Mouse (Mus musculus): ENCODE data around the gene Rbfox3. TPM values are rescaled to one million over a fixed set of nuclear protein-coding genes. Genes with fewer than 3 reads are reported as not detected.

Gene Rbfox3
- polyA plus RNA-seq, 1 experiment from 2014 or later: 0.26 TPM

DNA sequence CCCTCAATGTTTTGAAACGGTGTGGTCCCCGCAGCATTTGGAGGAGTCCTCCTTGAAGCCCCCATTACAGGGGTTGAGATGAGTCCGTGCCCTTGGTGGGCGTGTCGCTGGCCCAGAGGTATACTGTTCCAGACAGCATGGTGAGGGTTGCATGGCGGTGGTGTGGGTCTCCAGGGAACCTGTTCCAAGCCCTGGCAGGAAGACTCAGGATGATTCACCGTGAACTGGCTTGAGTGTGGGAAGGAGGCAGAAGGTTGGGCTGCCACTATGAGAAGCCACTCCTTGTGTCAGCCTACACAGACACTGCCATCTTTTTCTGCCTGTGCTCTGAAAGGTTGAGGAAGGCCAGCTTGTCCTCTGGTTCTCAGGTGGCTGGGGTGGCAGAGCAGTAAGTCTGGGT is 393.5 kb downstream of the Rbfox3 start:
- no peak overlapping the region for H3K9ac ChIP-seq
- H3K27me3 ChIP-seq: peaks cover 11% of the 10 kb centered on the region; the same call in 1 of the 2 replicates
- H3K27ac ChIP-seq: no peak overlapping the region
- no peak overlapping the region for H3K4me2 ChIP-seq
- H3K36me3 ChIP-seq: no peaks in the 10 kb centered on the region
- no peak for ATAC-seq (ENCODE audit: insufficient number of reproducible peaks, low FRiP score, low TSS enrichment, low read depth)
- H3K4me1 ChIP-seq: peaks cover 5% of the 10 kb centered on the region; the same call in 1 of the 2 replicates
- WGBS: 78% methylated on average over 7 of the region's 7 CpGs
- no peak overlapping the region for H3K4me3 ChIP-seq
- H3K9me3 ChIP-seq: no peaks in the 10 kb centered on the region

DNA sequence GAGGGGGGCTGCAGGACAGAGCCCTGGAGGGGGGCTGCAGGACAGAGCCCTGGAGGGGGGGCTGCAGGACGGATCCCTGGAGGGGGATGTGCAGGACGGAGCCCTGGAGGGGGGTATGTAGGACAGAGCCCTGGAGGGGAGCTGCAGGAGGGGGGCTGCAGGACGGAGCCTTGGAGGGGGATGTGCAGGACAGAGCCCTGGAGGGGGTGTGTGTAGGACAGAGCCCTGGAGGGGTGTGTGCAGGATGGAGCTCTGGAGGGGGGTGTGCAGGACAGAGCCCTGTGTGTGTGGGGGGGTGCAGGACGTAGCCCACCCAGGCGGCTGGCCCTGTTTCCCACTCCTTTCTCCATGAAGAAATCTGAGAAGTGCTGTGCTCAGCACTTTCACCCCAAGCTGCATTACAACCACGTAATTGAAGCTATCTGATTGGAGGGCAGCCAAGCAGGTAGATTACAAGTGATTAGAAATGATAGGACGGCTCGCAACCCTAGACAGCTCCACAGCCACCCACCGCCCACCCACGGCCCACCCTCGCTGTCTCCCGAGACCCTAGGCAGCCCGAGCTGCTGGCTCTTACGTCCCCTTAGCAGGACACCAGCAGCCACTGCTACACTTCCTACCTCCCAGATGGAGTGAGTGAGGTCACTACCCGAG is 399.0 kb downstream of the Rbfox3 start:
- 30% methylated on average over 15 of the region's 15 CpGs for WGBS
- H3K27ac ChIP-seq: no peak overlapping the region

DNA sequence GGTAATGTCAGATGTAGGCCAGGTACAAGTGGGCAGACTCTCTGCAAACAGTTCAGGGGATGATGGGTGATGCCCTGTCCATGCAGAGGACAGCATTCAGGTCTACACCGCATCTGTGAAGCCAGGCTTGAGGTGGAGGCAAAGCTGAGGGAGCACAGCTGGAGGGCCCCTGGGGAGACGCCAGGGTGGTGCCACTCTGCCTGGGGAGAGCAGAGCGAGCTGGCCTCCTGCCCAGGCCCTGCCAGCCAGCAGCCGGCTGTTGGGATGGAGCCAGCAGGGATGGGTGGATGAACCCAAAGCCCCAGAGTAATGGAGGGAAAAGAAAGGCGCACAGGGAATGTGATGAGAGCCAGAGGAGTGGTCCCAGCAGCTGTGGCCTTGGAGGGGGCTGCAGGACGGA is 399.5 kb downstream of the Rbfox3 start:
- ATAC-seq (ENCODE audit: insufficient number of reproducible peaks, low FRiP score, low TSS enrichment, low read depth): no peak
- no peak overlapping the region for H3K9ac ChIP-seq

More for the DNA sequence above, 399.0 kb downstream of the Rbfox3 start:
- Histone ChIP-seq H3K9me3 (no peaks in the 10 kb centered on the region), H3K9ac (no peak overlapping the region), H3K4me2 (no peak overlapping the region), H3K27me3 (peaks cover 28% of the 10 kb centered on the region), H3K36me3 (no peaks in the 10 kb centered on the region), H3K4me3 (no peak overlapping the region), H3K4me1 (peaks cover 19% of the 10 kb centered on the region)
- ATAC-seq (ENCODE audit: insufficient number of reproducible peaks, low FRiP score, low TSS enrichment, low read depth): no peak

DNA sequence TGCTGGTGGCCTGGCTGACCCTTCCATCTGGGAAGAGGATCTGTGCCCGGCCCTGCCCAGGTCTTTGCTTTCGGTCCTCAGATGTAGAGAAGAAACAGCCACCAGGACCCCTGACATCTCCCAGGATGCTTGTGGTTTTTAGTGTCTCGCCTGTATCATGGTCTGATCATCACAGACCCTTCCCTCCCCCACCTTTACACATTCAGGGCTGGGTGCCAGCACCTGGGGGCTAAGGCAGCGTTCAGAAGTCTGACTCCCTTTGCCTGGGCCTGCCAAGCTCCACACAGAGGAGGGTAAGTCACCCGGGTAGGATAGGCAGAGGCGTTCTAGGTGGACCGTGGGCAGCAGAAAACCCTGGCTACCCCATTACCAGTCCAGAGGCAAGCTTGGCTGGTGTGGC is 403.1 kb downstream of the Rbfox3 start:
- 65% methylated on average over 7 of the region's 7 CpGs for WGBS
- peaks cover 44% of the 10 kb centered on the region for H3K27me3 ChIP-seq
- H3K9ac ChIP-seq: no peak overlapping the region
- H3K4me2 ChIP-seq: no peak overlapping the region
- no peak overlapping the region for H3K4me3 ChIP-seq
- no peak for ATAC-seq (ENCODE audit: insufficient number of reproducible peaks, low FRiP score, low TSS enrichment, low read depth)
- no peaks in the 10 kb centered on the region for H3K36me3 ChIP-seq
- H3K4me1 ChIP-seq: peaks cover 24% of the 10 kb centered on the region
- no peaks in the 10 kb centered on the region for H3K9me3 ChIP-seq
- H3K27ac ChIP-seq: no peak overlapping the region

More for the DNA sequence above, 399.5 kb downstream of the Rbfox3 start:
- Histone ChIP-seq H3K9me3 (no peaks in the 10 kb centered on the region), H3K4me1 (peaks cover 19% of the 10 kb centered on the region), H3K4me3 (no peak overlapping the region), H3K27ac (no peak overlapping the region), H3K27me3 (peaks cover 28% of the 10 kb centered on the region), H3K36me3 (no peaks in the 10 kb centered on the region), H3K4me2 (no peak overlapping the region)
- WGBS: 42% methylated on average over 6 of the region's 6 CpGs

DNA sequence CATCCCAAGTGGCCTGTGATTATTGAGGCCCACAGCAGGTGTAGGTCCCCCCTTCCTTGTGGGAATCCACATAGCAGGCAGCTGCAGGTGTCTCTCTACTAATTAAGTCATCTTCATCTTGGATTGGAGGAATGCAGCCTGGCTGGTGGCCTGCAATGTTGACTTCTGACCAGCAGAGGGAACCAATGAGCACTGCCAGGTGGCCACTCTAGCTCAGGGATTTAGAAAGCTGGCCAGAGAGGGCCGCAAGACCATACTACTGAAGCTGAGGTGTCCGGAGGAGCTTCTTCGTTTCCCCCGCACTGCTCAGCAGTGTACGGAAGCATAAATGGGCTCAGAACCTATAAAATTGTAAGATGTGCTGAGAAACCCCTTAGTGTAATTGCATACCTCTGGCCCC is 403.5 kb downstream of the Rbfox3 start:
- Histone ChIP-seq H3K9me3 (no peaks in the 10 kb centered on the region), H3K27ac (no peak overlapping the region), H3K4me2 (no peak overlapping the region), H3K27me3 (peaks cover 49% of the 10 kb centered on the region), H3K4me3 (no peak overlapping the region), H3K9ac (no peak overlapping the region), H3K4me1 (peaks cover 24% of the 10 kb centered on the region), H3K36me3 (no peaks in the 10 kb centered on the region)
- ATAC-seq (ENCODE audit: insufficient number of reproducible peaks, low FRiP score, low TSS enrichment, low read depth): no peak
- WGBS: 34% methylated on average over 5 of the region's 5 CpGs

DNA sequence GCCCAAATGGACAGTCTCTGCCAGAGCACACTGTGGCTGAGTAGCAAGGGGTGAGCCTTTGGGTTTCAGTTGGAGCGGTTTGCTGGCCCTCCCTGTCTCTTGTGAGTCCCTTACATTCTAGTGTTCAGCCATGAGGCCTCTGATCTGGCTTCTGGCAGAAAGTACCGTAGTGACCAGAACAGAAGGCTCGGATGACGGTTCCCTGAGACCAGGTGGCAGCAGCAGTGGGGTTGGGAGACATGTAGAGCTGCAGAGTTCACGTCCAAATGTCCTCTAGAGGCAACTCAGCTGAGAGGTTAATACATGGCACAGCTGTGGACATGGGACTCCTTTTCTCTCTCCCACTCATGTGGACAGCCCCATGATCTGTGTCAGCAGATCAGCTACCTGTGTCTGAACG is 404.3 kb downstream of the Rbfox3 start:
- Histone ChIP-seq H3K27ac (no peak overlapping the region), H3K4me2 (no peak overlapping the region), H3K9ac (no peak overlapping the region), H3K4me3 (no peak overlapping the region), H3K27me3 (peaks cover 56% of the 10 kb centered on the region), H3K4me1 (peaks cover 17% of the 10 kb centered on the region), H3K9me3 (no peaks in the 10 kb centered on the region), H3K36me3 (no peaks in the 10 kb centered on the region)
- ATAC-seq (ENCODE audit: insufficient number of reproducible peaks, low FRiP score, low TSS enrichment, low read depth): no peak
- WGBS: 76% methylated on average over 6 of the region's 6 CpGs

DNA sequence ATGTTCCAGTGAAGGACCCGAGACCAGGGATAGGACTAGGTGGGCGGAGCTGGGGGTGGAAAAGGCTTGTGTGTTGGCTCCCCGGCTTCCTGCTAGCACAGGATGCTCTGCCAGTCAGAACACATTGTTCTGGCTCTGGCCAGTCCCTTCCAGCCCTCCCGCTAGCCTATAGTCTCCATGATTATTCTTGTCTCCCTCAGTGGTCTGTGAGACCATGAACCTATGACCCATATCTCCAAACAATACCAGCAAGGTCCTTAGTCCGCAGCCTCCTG is 407.3 kb downstream of the Rbfox3 start:
- Histone ChIP-seq H3K4me2 (no peak overlapping the region), H3K27me3 (peaks cover 41% of the 10 kb centered on the region), H3K4me1 (peaks cover 11% of the 10 kb centered on the region), H3K9me3 (no peaks in the 10 kb centered on the region), H3K36me3 (no peaks in the 10 kb centered on the region), H3K9ac (no peak overlapping the region), H3K4me3 (no peak overlapping the region), H3K27ac (no peak overlapping the region)
- WGBS: 69% methylated on average over 5 of the region's 5 CpGs
- no peak for ATAC-seq (ENCODE audit: insufficient number of reproducible peaks, low FRiP score, low TSS enrichment, low read depth)

DNA sequence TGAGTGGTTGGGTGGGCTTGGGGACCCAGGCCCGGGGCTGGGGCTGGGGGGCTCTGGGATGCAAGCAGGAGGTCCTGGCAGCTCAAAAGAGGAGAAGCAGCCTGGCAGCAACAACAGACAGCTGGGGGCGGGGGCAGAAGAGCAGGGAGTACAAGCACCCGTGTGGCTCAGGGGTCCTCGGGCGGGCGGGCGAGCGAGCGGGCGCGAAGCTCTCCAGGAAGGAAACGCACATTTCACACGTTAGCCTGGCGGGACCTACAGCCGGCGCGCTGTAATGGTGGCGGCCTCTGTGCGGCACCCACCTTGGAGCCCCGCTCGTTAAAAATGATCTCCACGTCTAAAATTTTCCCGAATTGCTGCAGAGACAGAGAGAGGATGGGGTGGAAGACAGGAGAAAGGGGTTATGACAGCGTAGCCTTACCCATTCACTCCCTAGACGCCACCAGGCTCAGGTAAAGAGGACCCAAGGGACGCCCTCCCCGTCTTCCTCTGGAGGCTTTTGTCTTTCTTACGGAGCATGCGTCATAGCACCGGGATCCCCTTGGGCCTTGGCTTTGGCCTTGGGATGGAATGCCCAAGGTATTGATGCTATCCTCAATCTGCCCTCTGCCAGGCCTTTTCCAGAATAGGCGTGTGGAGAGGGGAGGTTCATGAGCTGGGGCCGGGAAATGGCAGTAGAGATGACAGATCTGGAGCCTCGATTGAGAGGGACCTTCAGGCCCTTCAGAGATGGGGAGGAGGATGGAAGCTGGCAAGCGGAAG is 407.8 kb downstream of the Rbfox3 start:
- WGBS: 21% methylated on average over 34 of the region's 34 CpGs
- Histone ChIP-seq H3K36me3 (no peaks in the 10 kb centered on the region), H3K27me3 (peaks cover 41% of the 10 kb centered on the region), H3K27ac (no peak overlapping the region), H3K9ac (no peak overlapping the region), H3K4me2 (peak overlapping the region; percentile 19; the same call in 1 of the 2 replicates), H3K4me3 (no peak overlapping the region), H3K4me1 (peaks cover 11% of the 10 kb centered on the region), H3K9me3 (no peaks in the 10 kb centered on the region)
- ATAC-seq (ENCODE audit: insufficient number of reproducible peaks, low FRiP score, low TSS enrichment, low read depth): no peak

DNA sequence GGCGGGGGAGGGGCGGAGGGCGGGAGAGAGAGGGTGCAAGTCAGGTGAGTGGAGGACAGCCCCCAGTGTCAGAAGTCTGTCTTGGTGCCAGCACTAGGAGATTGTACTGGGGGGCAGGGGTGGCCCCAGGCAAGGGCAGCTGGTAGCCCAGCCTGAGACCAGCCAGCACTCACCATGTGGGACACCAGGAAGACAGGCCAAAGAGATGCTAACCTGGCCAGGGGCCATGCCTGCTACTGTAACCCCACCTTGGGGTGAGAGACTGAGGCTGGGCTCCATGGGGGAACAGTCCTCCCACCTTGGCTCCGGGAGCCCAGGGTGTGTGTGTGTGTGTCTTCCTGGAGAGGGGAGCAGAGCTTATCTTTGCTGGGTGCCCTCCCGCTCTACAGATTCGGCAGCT is 408.4 kb downstream of the Rbfox3 start:
- H3K4me3 ChIP-seq: no peak overlapping the region
- 51% methylated on average over 6 of the region's 6 CpGs for WGBS
- H3K36me3 ChIP-seq: no peaks in the 10 kb centered on the region
- no peaks in the 10 kb centered on the region for H3K9me3 ChIP-seq
- no peak for ATAC-seq (ENCODE audit: insufficient number of reproducible peaks, low FRiP score, low TSS enrichment, low read depth)
- H3K4me1 ChIP-seq: peaks cover 11% of the 10 kb centered on the region
- H3K4me2 ChIP-seq: peak overlapping the region; percentile 19; the same call in 1 of the 2 replicates
- peaks cover 43% of the 10 kb centered on the region for H3K27me3 ChIP-seq
- no peak overlapping the region for H3K9ac ChIP-seq
- no peak overlapping the region for H3K27ac ChIP-seq

DNA sequence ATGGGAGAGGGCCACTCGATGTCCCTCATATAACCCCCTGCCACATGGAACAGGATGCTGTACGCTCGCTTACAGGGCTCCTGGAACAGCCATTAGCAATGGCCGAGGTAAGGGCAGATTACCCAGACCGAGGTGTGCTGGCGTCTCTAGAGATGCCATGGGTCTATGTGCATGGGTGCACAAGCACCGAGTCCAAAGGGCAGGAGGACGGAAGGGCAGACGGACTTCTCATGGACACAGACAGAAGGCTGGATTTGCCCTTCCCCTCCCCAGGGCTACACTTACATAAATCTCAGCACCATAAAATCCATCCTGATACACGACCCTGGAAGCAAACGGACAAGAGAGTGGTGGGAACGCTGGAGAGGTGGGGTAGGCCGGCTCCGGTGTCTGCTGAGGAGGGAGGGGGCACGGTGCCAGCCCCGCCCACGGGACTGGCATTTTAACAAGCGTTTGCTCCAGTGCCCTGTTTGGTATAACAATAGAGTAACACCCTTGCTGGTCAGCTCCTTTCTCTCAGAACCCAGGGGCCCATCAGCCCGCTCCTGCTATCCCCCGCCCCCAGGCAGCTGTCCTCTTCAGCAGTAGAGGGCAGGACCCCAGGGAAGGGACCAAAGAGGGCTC is 415.2 kb downstream of the Rbfox3 start:
- no peak overlapping the region for H3K4me2 ChIP-seq
- 49% methylated on average over 20 of the region's 20 CpGs for WGBS
- H3K27me3 ChIP-seq: peaks cover 2% of the 10 kb centered on the region; the same call in 1 of the 2 replicates
- H3K4me1 ChIP-seq: peaks cover 13% of the 10 kb centered on the region; the same call in 1 of the 2 replicates
- no peak overlapping the region for H3K4me3 ChIP-seq
- no peak for ATAC-seq (ENCODE audit: insufficient number of reproducible peaks, low FRiP score, low TSS enrichment, low read depth)
- H3K27ac ChIP-seq: no peak overlapping the region
- no peaks in the 10 kb centered on the region for H3K36me3 ChIP-seq
- H3K9me3 ChIP-seq: no peaks in the 10 kb centered on the region
- H3K9ac ChIP-seq: no peak overlapping the region

DNA sequence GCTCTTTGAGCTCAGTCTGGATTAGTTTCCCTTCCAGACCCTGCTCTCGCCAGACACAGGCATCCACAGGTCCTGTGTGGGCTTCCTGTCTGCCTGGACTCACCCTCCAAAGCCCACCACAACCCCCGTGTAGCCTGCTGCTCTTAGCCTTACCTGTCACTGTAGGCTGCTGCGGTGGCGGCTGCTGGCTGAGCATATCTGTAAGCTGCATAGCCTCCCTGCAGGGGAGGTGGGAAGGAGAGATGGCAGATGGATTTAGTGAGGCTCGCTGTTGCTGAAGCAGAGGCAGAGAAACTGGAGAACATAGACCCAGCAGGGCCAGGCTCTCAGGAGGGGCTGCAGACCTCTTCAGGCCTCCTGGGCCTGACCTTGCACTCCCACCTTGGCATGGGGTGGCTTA is 416.3 kb downstream of the Rbfox3 start:
- WGBS: 34% methylated on average over 5 of the region's 5 CpGs
- ATAC-seq (ENCODE audit: insufficient number of reproducible peaks, low FRiP score, low TSS enrichment, low read depth): no peak
- Histone ChIP-seq H3K4me2 (no peak overlapping the region), H3K9me3 (no peaks in the 10 kb centered on the region), H3K9ac (no peak overlapping the region), H3K4me3 (no peak overlapping the region), H3K4me1 (peaks cover 17% of the 10 kb centered on the region), H3K36me3 (no peaks in the 10 kb centered on the region), H3K27ac (no peak overlapping the region), H3K27me3 (peaks cover 9% of the 10 kb centered on the region)

DNA sequence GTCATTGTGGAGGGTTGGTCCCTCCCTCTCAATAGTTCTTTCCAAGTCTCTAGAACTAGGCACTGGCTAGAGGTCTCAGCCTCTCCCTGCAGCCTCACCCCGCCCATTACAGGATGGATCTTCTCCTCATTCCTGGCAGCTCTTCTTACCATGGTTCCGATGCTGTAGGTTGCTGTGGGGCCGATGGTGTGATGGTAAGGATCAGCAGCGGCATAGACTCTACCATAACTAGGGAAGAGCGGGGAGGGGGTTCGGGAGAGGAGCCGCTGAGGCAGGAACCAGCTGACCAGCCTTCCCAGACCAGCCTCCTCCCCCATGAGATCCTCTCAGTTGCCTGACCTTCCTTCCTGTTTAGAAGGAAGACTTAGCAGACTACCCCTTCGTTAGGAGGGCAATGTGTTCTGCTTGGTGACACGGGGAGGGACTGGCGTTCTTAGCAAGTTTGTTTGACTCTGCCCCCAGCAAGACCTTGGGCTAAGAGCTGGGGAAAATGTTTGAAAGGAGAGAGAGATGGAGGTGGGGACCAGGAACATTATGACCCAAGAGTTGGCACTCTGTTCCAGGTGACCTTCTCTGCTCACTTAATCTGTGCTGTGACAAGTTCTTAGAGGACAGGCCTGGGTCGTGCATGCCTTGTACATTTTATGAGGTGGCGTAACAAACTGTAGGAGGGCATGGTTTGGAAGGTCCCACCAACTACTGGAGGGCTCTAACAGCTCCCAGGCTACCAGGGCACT is 417.2 kb downstream of the Rbfox3 start:
- Histone ChIP-seq H3K4me1 (peaks cover 18% of the 10 kb centered on the region), H3K36me3 (no peaks in the 10 kb centered on the region)

More for the DNA sequence above, 417.2 kb downstream of the Rbfox3 start:
- H3K9ac ChIP-seq: no peak overlapping the region
- WGBS: 77% methylated on average over 12 of the region's 12 CpGs
- H3K9me3 ChIP-seq: no peaks in the 10 kb centered on the region
- ATAC-seq (ENCODE audit: insufficient number of reproducible peaks, low FRiP score, low TSS enrichment, low read depth): no peak
- no peak overlapping the region for H3K27ac ChIP-seq
- H3K27me3 ChIP-seq: peaks cover 10% of the 10 kb centered on the region
- no peak overlapping the region for H3K4me3 ChIP-seq
- H3K4me2 ChIP-seq: no peak overlapping the region
